Mouse (Mus musculus) olfactory bulb, adult 2 months (tissue): ENCODE results near the gene Zfp42.

Experiments
- CTCF ChIP-seq: fragments of 200-500 bp; IDR thresholded peaks from 2 replicates; pipeline ENCODE4 v1.5.1; 2012; ENCODE audit warnings: low read depth, mild to moderate bottlenecking, low read length, moderate library complexity; ENCODE audit not compliant: insufficient read depth
- POLR2A ChIP-seq: fragments of 200-500 bp; IDR thresholded peaks from 2 replicates; pipeline ENCODE4 v1.6.1; 2012; ENCODE audit warnings: mild to moderate bottlenecking, low read depth, low read length, moderate library complexity; ENCODE audit not compliant: insufficient read depth

- TF ChIP-seq POLR2A (no peak), CTCF (no peak)
Observed at GRCm38 (mm10) chr8:43260961-43261360, 45.8 kb downstream of the Zfp42 start.
